Mouse (Mus musculus): Measurements from ENCODE around the gene 1700025C18Rik. TPM values are rescaled to one million over a fixed set of nuclear protein-coding genes. Genes with fewer than 3 reads are reported as not detected.

1700025C18Rik gene
- total and polyA plus RNA-seq, 3 experiments: not detected

DNA sequence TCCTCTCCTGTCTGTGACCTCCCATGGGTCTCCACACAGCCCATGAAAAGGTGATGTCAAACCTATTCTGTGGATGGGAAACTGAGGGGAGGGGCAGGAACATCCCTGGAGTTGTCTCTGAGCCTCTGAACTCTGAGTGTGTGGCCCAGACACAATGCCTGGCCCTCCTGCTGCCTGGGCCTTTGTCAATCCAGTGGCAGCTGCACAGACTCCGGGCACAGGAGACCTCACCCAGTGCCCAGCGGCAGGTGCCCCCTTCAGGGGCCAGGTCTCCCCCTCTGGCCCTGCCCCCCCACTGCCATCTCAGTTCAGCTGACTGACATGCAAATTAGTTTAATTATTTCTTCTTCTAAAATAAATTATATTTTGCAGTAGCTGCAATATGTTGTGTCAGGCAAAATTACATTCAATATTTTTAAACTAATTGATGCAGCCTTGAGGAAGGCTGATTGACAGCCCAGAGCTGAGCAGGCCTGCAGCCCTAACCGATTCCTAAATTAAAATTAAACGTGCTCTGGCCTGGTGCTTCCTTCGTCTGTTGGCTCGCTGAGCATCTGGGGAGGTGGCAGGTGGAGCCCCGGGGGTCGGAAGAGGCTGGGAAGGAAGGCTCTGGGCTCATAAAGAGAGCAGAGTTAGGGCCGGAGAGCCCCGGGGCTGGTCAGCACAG lies 36.5 kb upstream of the 1700025C18Rik start:
- no peaks in the 10 kb centered on the region for H3K27me3 ChIP-seq (ENCODE audit: control insufficient read depth in 1 of 2, insufficient read depth in 2 of 2, low read length in 2 of 2)

DNA sequence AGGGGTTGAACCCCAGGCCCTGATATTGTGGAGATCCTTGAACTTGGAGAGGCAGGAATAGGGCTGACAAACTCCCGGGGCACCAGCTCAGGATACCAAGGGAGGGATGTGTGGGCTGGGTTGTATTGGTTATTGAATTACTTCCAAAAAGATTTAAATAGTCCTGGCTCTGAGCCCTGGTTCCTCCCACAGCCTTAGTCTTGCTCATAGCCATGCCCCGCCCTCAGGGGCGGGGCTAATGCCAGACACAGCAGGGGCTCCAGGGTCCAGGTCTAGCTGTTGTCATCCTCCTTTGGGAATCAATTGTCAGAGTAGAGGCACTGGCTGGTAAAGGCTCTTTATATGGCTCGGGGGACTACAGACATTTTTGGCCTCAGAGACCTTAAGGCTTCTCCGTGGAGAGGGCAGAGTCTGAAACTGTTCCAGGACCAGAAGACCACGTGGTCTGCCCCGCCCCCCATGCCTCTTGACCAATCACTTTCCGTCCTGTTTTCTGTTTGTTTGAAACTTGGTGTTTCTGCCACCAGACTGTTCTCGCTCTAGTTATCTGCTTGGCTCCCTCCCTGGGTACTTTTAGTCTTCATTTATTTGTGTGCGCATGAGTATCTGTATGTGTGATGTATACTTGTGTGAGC lies 30.8 kb upstream of the 1700025C18Rik start:
- TF ChIP-seq USF1 (IDR thresholded peaks at IDR 0.05; ENCODE audit: low read depth, low read length): no peak
- no peak for TF ChIP-seq NRF1 (IDR thresholded peaks at IDR 0.05; ENCODE audit: insufficient read depth, low read depth, low read length, poor library complexity, severe bottlenecking)
- no peak for DNase-seq (ENCODE audit: low read depth, low spot score)
- H3K27ac ChIP-seq (ENCODE audit: control insufficient read depth, low read depth, low read length): no peak overlapping the region
- H3K9me3 ChIP-seq (replicated peaks; ENCODE audit: insufficient read depth, low read length): no peaks in the 10 kb centered on the region
- H3K4me3 ChIP-seq (ENCODE audit: control insufficient read depth in 1 of 2, insufficient read depth in 1 of 2, low read depth in 2 of 2, low read length in 2 of 2): no peak overlapping the region
- H3K9ac ChIP-seq (ENCODE audit: control insufficient read depth, low read depth, low read length, poor library complexity, severe bottlenecking): no peak overlapping the region
- H3K4me1 ChIP-seq (ENCODE audit: control insufficient read depth in 1 of 2, insufficient read depth in 2 of 2, low read length in 2 of 2): no peaks in the 10 kb centered on the region
- H3K27me3 ChIP-seq (ENCODE audit: control insufficient read depth in 1 of 2, insufficient read depth in 2 of 2, low read length in 2 of 2): no peaks in the 10 kb centered on the region
- H3K36me3 ChIP-seq (ENCODE audit: control insufficient read depth in 1 of 2, insufficient read depth in 2 of 2, low read length in 2 of 2): no peaks in the 10 kb centered on the region
- H3K79me2 ChIP-seq (ENCODE audit: control insufficient read depth, insufficient read depth, low read length, poor library complexity): no peaks in the 10 kb centered on the region

More for the DNA sequence above, 36.5 kb upstream of the 1700025C18Rik start:
- no peaks in the 10 kb centered on the region for H3K4me1 ChIP-seq (ENCODE audit: control insufficient read depth in 1 of 2, insufficient read depth in 2 of 2, low read length in 2 of 2)
- no peak overlapping the region for H3K27ac ChIP-seq (ENCODE audit: control insufficient read depth, low read depth, low read length)
- no peaks in the 10 kb centered on the region for H3K9me3 ChIP-seq (replicated peaks; ENCODE audit: insufficient read depth, low read length)
- H3K79me2 ChIP-seq (ENCODE audit: control insufficient read depth, insufficient read depth, low read length, poor library complexity): no peaks in the 10 kb centered on the region
- DNase-seq (ENCODE audit: low read depth, low spot score): no peak
- TF ChIP-seq BHLHE40 (IDR thresholded peaks at IDR 0.05; ENCODE audit: borderline replicate concordance, low read depth, low read length) (no peak), JUND (IDR thresholded peaks at IDR 0.05; ENCODE audit: low read depth, low read length) (no peak), ELF1 (IDR thresholded peaks at IDR 0.05; ENCODE audit: low read depth, low read length) (no peak), POLR2AphosphoS5 (IDR thresholded peaks at IDR 0.05; ENCODE audit: borderline replicate concordance, low read depth, low read length) (no peak), E2F4 (IDR thresholded peaks at IDR 0.05; ENCODE audit: borderline replicate concordance, low read depth, low read length) (no peak), CHD2 (IDR thresholded peaks at IDR 0.05; ENCODE audit: low read length) (no peak), SMC3 (IDR thresholded peaks at IDR 0.05; ENCODE audit: low read depth, low read length) (no peak), CHD1 (IDR thresholded peaks at IDR 0.05; ENCODE audit: low read depth, low read length) (no peak), MAFK (IDR thresholded peaks at IDR 0.05; ENCODE audit: borderline replicate concordance, low read depth, low read length) (no peak), USF2 (IDR thresholded peaks at IDR 0.05; ENCODE audit: borderline replicate concordance in 1 of 2, insufficient read depth in 1 of 2, low read depth in 1 of 2, low read length in 2 of 2) (no peak)
- no peaks in the 10 kb centered on the region for H3K36me3 ChIP-seq (ENCODE audit: control insufficient read depth in 1 of 2, insufficient read depth in 2 of 2, low read length in 2 of 2)
- H3K9ac ChIP-seq (ENCODE audit: control insufficient read depth, low read depth, low read length, poor library complexity, severe bottlenecking): no peak overlapping the region
- no peak overlapping the region for H3K4me3 ChIP-seq (ENCODE audit: control insufficient read depth in 1 of 2, insufficient read depth in 1 of 2, low read depth in 2 of 2, low read length in 2 of 2)

DNA sequence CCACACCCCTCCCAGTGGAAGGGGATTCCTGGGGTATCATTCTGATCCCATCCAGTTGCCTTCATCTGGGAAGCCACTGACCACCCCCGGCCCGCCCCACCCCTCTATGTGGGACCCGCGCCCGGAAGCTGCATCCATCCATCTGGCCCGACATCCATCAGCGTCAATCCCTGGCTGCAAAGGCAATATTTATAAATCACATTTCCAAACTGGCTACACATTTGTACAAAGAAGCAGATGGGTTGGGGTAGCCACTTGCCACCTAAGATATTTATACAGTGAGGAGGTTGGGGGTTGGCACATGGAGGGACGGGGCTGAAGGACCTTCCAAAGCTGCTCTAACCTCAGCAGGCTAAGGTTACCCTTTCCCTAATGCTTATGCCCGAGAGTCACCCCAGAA lies 30.2 kb upstream of the 1700025C18Rik start:
- no peaks in the 10 kb centered on the region for H3K4me1 ChIP-seq (ENCODE audit: control insufficient read depth in 1 of 2, insufficient read depth in 2 of 2, low read length in 2 of 2)
- H3K27me3 ChIP-seq (ENCODE audit: control insufficient read depth in 1 of 2, insufficient read depth in 2 of 2, low read length in 2 of 2): no peaks in the 10 kb centered on the region
- no peak overlapping the region for H3K9ac ChIP-seq (ENCODE audit: control insufficient read depth, low read depth, low read length, poor library complexity, severe bottlenecking)
- H3K9me3 ChIP-seq (replicated peaks; ENCODE audit: insufficient read depth, low read length): no peaks in the 10 kb centered on the region
- H3K36me3 ChIP-seq (ENCODE audit: control insufficient read depth in 1 of 2, insufficient read depth in 2 of 2, low read length in 2 of 2): no peaks in the 10 kb centered on the region
- DNase-seq (ENCODE audit: low read depth, low spot score): no peak
- no peak for TF ChIP-seq MXI1 (IDR thresholded peaks at IDR 0.05; ENCODE audit: low read depth, low read length)
- H3K27ac ChIP-seq (ENCODE audit: control insufficient read depth, low read depth, low read length): no peak overlapping the region
- H3K79me2 ChIP-seq (ENCODE audit: control insufficient read depth, insufficient read depth, low read length, poor library complexity): no peaks in the 10 kb centered on the region
- H3K4me3 ChIP-seq (ENCODE audit: control insufficient read depth in 1 of 2, insufficient read depth in 1 of 2, low read depth in 2 of 2, low read length in 2 of 2): no peak overlapping the region

All from MEL (cell line).